Mouse (Mus musculus) forebrain, embryonic 15.5 days (tissue): Measurements from ENCODE around the gene Rassf5. TPM values are rescaled to one million over a fixed set of nuclear protein-coding genes. Genes with fewer than 3 reads are reported as not detected.
A peak's percentile ranks its signal among the peaks of the same experiment; 100 is the strongest.
"Not testable (repeated sequence)": the region's sequence is repeated elsewhere in the genome, so short reads cannot be mapped to it uniquely, and the experiment has no call there.

ENCODE experiments used
- ATAC-seq: fragments of 200-750 bp; cut with Nextera tagmentation; replicated peaks from 2 replicates; pipeline ENCODE4 v1.8.0; 2017; ENCODE audit warnings: mild to moderate bottlenecking, moderate TSS enrichment, moderate library complexity
- H3K27ac ChIP-seq: fragments of 300-500 bp; sonication (generic); replicated peaks from 2 replicates; pipeline ENCODE4 v1.5.1; 2015; ENCODE audit warnings: mild to moderate bottlenecking, inconsistent platforms
- H3K27me3 ChIP-seq: fragments of 300-500 bp; sonication (generic); 2 replicates; pipeline ENCODE4 v1.6.1; 2015; ENCODE audit warnings: inconsistent platforms
- H3K36me3 ChIP-seq: fragments of 300-500 bp; sonication (generic); 2 replicates; pipeline ENCODE4 v1.6.1; 2015; ENCODE audit warnings: mild to moderate bottlenecking, inconsistent platforms
- H3K4me1 ChIP-seq: fragments of 300-500 bp; sonication (generic); 2 replicates; pipeline ENCODE4 v1.6.1; 2015; ENCODE audit warnings: inconsistent platforms
- H3K4me2 ChIP-seq: fragments of 300-500 bp; sonication (generic); replicated peaks from 2 replicates; pipeline ENCODE4 v1.6.1; 2015; ENCODE audit warnings: mild to moderate bottlenecking, inconsistent platforms
- H3K4me3 ChIP-seq: fragments of 300-500 bp; sonication (generic); 2 replicates; pipeline ENCODE4 v1.5.1; 2015; ENCODE audit warnings: mild to moderate bottlenecking, inconsistent platforms
- H3K9ac ChIP-seq: fragments of 300-500 bp; sonication (generic); replicated peaks from 2 replicates; pipeline ENCODE4 v1.6.1; 2015; ENCODE audit warnings: mild to moderate bottlenecking, inconsistent platforms
- H3K9me3 ChIP-seq: fragments of 300-500 bp; sonication (generic); 2 replicates; pipeline ENCODE4 v1.6.1; 2016; ENCODE audit warnings: inconsistent platforms
- WGBS: fragments of 180-500 bp; shearing (Covaris S2); methylation state at CpG from one replicate; pipeline ENCODE4 v1.1.7; 2015; ENCODE audit warnings: mixed read lengths; 5-methylcytosine and 5-hydroxymethylcytosine counted together
- polyA plus RNA-seq: library from polyadenylated mRNA; unstranded; fragments of >200 nt; fragmentation: Nextera tagmentation; extraction: Ambion mirVana; gene quantifications from 2 replicates; pipeline ENCODE4 v1.2.1, GENCODE M21; 2015

Rassf5 gene
- polyA plus RNA-seq, 1 experiment from 2014 or later, result 1.8 TPM

GRCm38 (mm10) chr1:131167612-131168011, 77.4 kb downstream of the Rassf5 start:
- Histone ChIP-seq H3K9me3 (no peaks in the 10 kb centered on the region), H3K4me2 (no peak overlapping the region), H3K4me1 (no peaks in the 10 kb centered on the region), H3K27ac (no peak overlapping the region), H3K9ac (no peak overlapping the region), H3K36me3 (peaks cover 89% of the 10 kb centered on the region), H3K27me3 (no peaks in the 10 kb centered on the region), H3K4me3 (no peak overlapping the region)
- no peak for ATAC-seq
- 94% methylated on average over 10 of the region's 10 CpGs for whole genome bisulfite sequencing

- Histone ChIP-seq H3K9me3 (no peaks in the 10 kb centered on the region), H3K36me3 (peaks cover 83% of the 10 kb centered on the region), H3K9ac (no peak overlapping the region), H3K4me2 (no peak overlapping the region), H3K27ac (no peak overlapping the region), H3K27me3 (no peaks in the 10 kb centered on the region), H3K4me1 (no peaks in the 10 kb centered on the region), H3K4me3 (no peak overlapping the region)
- ATAC-seq, result no peak
- 89% methylated on average over 6 of the region's 6 CpGs for WGBS
Observed at GRCm38 (mm10) chr1:131164427-131164826, 80.6 kb downstream of the Rassf5 start.

- Histone ChIP-seq H3K27ac (no peak overlapping the region), H3K4me3 (no peak overlapping the region), H3K9me3 (no peaks in the 10 kb centered on the region), H3K9ac (no peak overlapping the region), H3K27me3 (no peaks in the 10 kb centered on the region), H3K4me1 (no peaks in the 10 kb centered on the region), H3K36me3 (peaks cover 63% of the 10 kb centered on the region), H3K4me2 (no peak overlapping the region)
- 93% methylated on average over 11 of the region's 11 CpGs for WGBS
- ATAC-seq, result no peak
Observed at GRCm38 (mm10) chr1:131161091-131161490, 84.0 kb downstream of the Rassf5 start.

DNA sequence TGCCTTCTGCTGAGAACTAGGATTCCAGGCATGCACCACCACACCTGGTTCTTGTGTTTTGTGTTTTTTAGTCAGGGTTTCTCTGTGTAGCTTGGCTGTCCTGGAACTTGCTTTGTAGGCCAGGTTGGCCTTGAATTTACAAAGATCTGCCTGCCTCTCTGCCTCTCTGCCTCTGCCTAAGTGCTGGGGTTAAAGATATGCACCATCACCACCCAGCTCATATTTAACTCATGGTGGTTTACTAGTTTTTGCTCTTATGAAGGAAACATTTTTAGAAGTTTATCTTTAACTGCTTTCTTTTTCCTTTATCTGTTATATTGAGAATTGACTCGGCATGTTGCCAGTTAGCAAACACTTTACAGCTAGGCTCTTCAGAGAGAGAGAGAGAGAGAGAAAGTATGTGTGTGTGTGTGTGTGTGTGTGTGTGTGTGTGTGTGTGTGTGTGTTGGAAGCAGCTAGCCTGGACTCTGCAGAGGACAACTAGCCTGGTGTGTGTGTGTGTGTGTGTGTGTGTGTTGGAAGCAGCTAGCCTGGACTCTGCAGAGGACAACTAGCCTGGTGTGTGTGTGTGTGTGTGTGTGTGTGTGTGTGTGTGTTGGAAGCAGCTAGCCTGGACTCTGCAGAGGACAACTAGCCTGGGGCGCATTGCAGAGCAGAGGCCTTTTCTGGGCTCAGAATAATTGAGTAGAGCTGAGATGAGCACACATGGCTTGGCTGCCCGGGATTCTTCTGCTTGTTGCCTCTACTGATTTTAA, 85.3 kb downstream of the Rassf5 start:
- ATAC-seq, result not testable (repeated sequence)
- 95% methylated on average over 3 of the region's 3 CpGs for WGBS

GRCm38 (mm10) chr1:131155456-131155855, 89.6 kb downstream of the Rassf5 start:
- H3K4me3 ChIP-seq, result no peak overlapping the region
- H3K27me3 ChIP-seq, result no peaks in the 10 kb centered on the region
- no peak overlapping the region for H3K27ac ChIP-seq
- H3K4me1 ChIP-seq, result peaks cover 11% of the 10 kb centered on the region
- H3K9me3 ChIP-seq, result no peaks in the 10 kb centered on the region
- H3K36me3 ChIP-seq, result peaks cover 16% of the 10 kb centered on the region
- WGBS, result 49% methylated on average over 2 of the region's 2 CpGs
- H3K9ac ChIP-seq, result no peak overlapping the region
- ATAC-seq, result no peak
- no peak overlapping the region for H3K4me2 ChIP-seq

More for the DNA sequence above, 85.3 kb downstream of the Rassf5 start:
- H3K27ac ChIP-seq, H3K4me2 ChIP-seq, H3K9ac ChIP-seq, H3K27me3 ChIP-seq, H3K4me3 ChIP-seq, H3K4me1 ChIP-seq, H3K9me3 ChIP-seq: not testable (repeated sequence)
- H3K36me3 ChIP-seq, result peaks cover 51% of the 10 kb centered on the region

GRCm38 (mm10) chr1:131153018-131153629, 91.9 kb downstream of the Rassf5 start, which contains the start of gene Eif2d:
Gene Eif2d (plus strand): TSS chr1:131153181.
- Histone ChIP-seq H3K4me3 (peak within 1 kb of the TSS; percentile 91), H3K9ac (peak within 1 kb of the TSS; percentile 89), H3K27ac (peak within 1 kb of the TSS; percentile 58), H3K4me2 (peak within 1 kb of the TSS; percentile 91), H3K9me3 (no peaks in the 10 kb centered on the region), H3K27me3 (no peaks in the 10 kb centered on the region), H3K36me3 (peaks cover 2% of the 10 kb centered on the region; the same call in 1 of the 2 replicates), H3K4me1 (peaks cover 11% of the 10 kb centered on the region)
- under 1% methylated on average over 27 of the region's 27 CpGs for WGBS
- ATAC-seq, result peak; percentile 99

GRCm38 (mm10) chr1:131149496-131149895, 95.6 kb downstream of the Rassf5 start:
- Histone ChIP-seq H3K27ac (no peak overlapping the region), H3K9me3 (no peaks in the 10 kb centered on the region), H3K27me3 (no peaks in the 10 kb centered on the region), H3K9ac (no peak overlapping the region), H3K36me3 (no peaks in the 10 kb centered on the region), H3K4me1 (peaks cover 11% of the 10 kb centered on the region), H3K4me3 (no peak overlapping the region), H3K4me2 (no peak overlapping the region)
- WGBS, result 87% methylated on average over 1 of the region's 1 CpGs
- no peak for ATAC-seq

- Histone ChIP-seq H3K27ac (no peak overlapping the region), H3K27me3 (no peaks in the 10 kb centered on the region), H3K4me3 (no peak overlapping the region), H3K4me2 (no peak overlapping the region), H3K9ac (no peak overlapping the region), H3K4me1 (no peaks in the 10 kb centered on the region), H3K36me3 (no peaks in the 10 kb centered on the region), H3K9me3 (no peaks in the 10 kb centered on the region)
- ATAC-seq, result no peak
- 78% methylated on average over 3 of the region's 3 CpGs for WGBS
Observed at GRCm38 (mm10) chr1:131146181-131146614, 98.9 kb downstream of the Rassf5 start.

GRCm38 (mm10) chr1:131145222-131145621, 99.8 kb downstream of the Rassf5 start:
- H3K4me3 ChIP-seq, H3K4me2 ChIP-seq, H3K4me1 ChIP-seq, H3K27me3 ChIP-seq, H3K36me3 ChIP-seq, H3K9ac ChIP-seq, H3K9me3 ChIP-seq, ATAC-seq, H3K27ac ChIP-seq: not testable (repeated sequence)
- 89% methylated on average over 3 of the region's 3 CpGs for WGBS

- no peak overlapping the region for H3K4me2 ChIP-seq
- H3K9me3 ChIP-seq, result no peaks in the 10 kb centered on the region
- WGBS, result 84% methylated on average over 1 of the region's 1 CpGs
- no peak overlapping the region for H3K9ac ChIP-seq
- peaks cover 10% of the 10 kb centered on the region for H3K4me1 ChIP-seq
- H3K27ac ChIP-seq, result no peak overlapping the region
- no peaks in the 10 kb centered on the region for H3K36me3 ChIP-seq
- ATAC-seq, result no peak
- H3K27me3 ChIP-seq, result no peaks in the 10 kb centered on the region
- no peak overlapping the region for H3K4me3 ChIP-seq
Observed at GRCm38 (mm10) chr1:131142472-131142871, 102.6 kb downstream of the Rassf5 start.

DNA sequence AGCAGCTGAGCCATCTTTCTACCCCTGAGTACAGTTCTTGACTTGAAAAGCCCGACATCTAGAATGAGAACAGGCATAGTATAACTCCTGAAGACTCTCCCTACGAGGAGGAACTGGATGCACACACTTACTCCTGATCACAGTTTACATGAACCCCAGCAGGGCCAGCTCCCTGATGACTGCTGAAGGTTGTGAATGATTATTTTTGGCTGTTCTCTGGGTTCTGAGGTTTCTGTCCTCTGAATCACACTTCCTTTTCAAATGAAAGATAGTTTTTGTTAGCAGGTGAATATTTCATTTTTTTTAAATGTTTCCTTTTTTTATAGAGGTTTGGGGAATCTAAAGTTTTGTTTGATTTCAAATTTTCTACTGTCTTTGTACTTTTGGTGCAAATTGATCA, 103.6 kb downstream of the Rassf5 start:
- Histone ChIP-seq H3K4me2 (no peak overlapping the region), H3K9ac (no peak overlapping the region), H3K27me3 (no peaks in the 10 kb centered on the region), H3K4me3 (no peak overlapping the region), H3K36me3 (no peaks in the 10 kb centered on the region), H3K4me1 (peaks cover 19% of the 10 kb centered on the region), H3K9me3 (no peaks in the 10 kb centered on the region), H3K27ac (no peak overlapping the region)
- no peak for ATAC-seq
- 65% methylated on average over 2 of the region's 2 CpGs for WGBS
